Mouse (Mus musculus) midbrain, embryonic 15.5 days (tissue): ENCODE results near the gene Setd2. TPM values are rescaled to one million over a fixed set of nuclear protein-coding genes. Genes with fewer than 3 reads are reported as not detected.

Experiments
- ATAC-seq: fragments of 200-750 bp; cut with Nextera tagmentation; replicated peaks from 2 replicates; pipeline ENCODE4 v1.8.0; 2017; ENCODE audit warnings: moderate TSS enrichment
- H3K27ac ChIP-seq: fragments of 300-500 bp; sonication (generic); 2 replicates; pipeline ENCODE4 v1.5.1; 2015; ENCODE audit warnings: mild to moderate bottlenecking, inconsistent platforms
- H3K27me3 ChIP-seq: fragments of 300-500 bp; sonication (generic); replicated peaks from 2 replicates; pipeline ENCODE4 v1.6.1; 2015; ENCODE audit warnings: inconsistent platforms
- H3K36me3 ChIP-seq: fragments of 300-500 bp; sonication (generic); replicated peaks from 2 replicates; pipeline ENCODE4 v1.6.1; 2015; ENCODE audit warnings: inconsistent platforms
- H3K4me1 ChIP-seq: fragments of 300-500 bp; sonication (generic); 2 replicates; pipeline ENCODE4 v1.6.1; 2015; ENCODE audit warnings: inconsistent platforms
- H3K4me2 ChIP-seq: fragments of 300-500 bp; sonication (generic); 2 replicates; pipeline ENCODE4 v1.6.1; 2015; ENCODE audit warnings: inconsistent platforms, mild to moderate bottlenecking, moderate library complexity
- H3K4me3 ChIP-seq: fragments of 300-500 bp; sonication (generic); 2 replicates; pipeline ENCODE4 v1.5.1; 2015; ENCODE audit warnings: mild to moderate bottlenecking, inconsistent platforms
- H3K9ac ChIP-seq: fragments of 300-500 bp; sonication (generic); 2 replicates; pipeline ENCODE4 v1.6.1; 2015; ENCODE audit warnings: mild to moderate bottlenecking, inconsistent platforms
- H3K9me3 ChIP-seq: fragments of 300-500 bp; sonication (generic); 2 replicates; pipeline ENCODE4 v1.6.1; 2016; ENCODE audit warnings: inconsistent platforms
- WGBS: fragments of 180-500 bp; shearing (Covaris S2); methylation state at CpG from one replicate; pipeline ENCODE4 v1.1.7; 2015; ENCODE audit warnings: mixed read lengths; 5-methylcytosine and 5-hydroxymethylcytosine counted together
- microRNA-seq: library from miRNA; unstranded; fragments of <30 nt; microRNA quantifications from one replicate; pipeline ENCODE4, GENCODE M21; 2016
- polyA plus RNA-seq: library from polyadenylated mRNA; unstranded; fragments of >200 nt; fragmentation: Nextera tagmentation; extraction: Ambion mirVana; gene quantifications from 2 replicates; pipeline ENCODE4 v1.2.1, GENCODE M21; 2015

Gene Setd2
- polyA plus RNA-seq, 1 experiment from 2014 or later: 37.4 TPM

DNA sequence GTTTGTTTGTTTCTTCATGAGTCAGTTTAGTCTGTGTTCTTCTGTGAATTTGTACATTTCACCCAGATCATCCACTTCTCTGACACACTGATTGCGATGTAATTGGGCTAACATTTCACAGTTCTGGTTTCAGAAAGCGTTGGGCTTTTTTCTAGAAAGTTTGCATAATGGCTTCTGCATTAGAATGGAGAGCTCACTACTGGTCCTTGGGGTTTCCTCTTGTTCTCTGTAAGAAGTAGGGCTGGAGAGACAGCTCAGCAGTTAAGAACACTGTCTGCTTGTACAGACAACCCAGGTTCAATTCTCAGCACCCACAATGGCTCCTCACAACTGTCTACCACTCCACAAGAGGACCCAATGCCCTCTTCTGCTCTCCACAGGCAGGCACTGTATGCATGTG lies 127.8 kb downstream of the Setd2 start:
- WGBS: 84% methylated on average over 2 of the region's 2 CpGs
- H3K9ac ChIP-seq: no peak overlapping the region
- no peaks in the 10 kb centered on the region for H3K27me3 ChIP-seq
- no peak for ATAC-seq
- no peak overlapping the region for H3K27ac ChIP-seq
- H3K4me2 ChIP-seq: no peak overlapping the region
- H3K4me3 ChIP-seq: no peak overlapping the region
- no peaks in the 10 kb centered on the region for H3K36me3 ChIP-seq
- peaks cover 26% of the 10 kb centered on the region for H3K4me1 ChIP-seq
- H3K9me3 ChIP-seq: no peaks in the 10 kb centered on the region

DNA sequence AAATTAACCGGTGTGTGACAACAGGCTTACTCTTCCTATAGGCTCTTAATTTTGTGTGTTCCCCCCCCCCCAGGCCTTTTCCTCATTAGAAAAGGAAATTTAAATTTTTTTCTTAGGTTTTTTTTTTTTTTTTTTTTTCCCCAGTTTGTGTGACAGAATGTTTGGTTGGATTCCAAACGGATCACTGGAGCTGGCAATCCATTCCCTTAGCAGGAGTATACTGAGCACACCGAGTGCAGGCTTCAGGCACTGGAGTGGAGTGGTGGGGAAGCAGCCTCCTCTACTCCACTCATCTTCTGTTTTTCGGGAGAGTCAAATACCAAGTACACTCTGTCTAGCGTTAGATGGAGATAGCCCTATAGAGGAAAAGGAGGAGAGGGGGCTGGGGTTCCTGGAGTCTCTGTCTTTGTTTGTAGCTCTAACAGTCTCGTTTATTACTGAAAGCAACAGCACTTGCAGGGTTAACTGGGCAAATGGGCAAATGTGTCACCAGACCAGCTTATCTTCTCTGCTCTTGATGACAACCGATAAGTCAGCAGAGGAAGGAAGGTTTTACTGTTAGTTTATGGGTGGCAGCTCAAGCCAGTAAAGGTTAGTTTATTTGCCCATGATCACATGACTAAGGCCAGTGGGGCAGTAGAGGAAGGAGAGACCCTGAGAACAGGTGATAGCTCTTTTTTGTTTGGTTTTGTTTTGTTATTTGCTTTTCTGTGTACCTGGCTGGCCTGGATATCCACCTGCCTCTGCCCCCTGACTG lies 128.6 kb downstream of the Setd2 start:
- Histone ChIP-seq H3K27me3 (no peaks in the 10 kb centered on the region), H3K9me3 (no peaks in the 10 kb centered on the region), H3K27ac (no peak overlapping the region), H3K4me3 (no peak overlapping the region), H3K4me1 (peaks cover 21% of the 10 kb centered on the region), H3K4me2 (no peak overlapping the region), H3K36me3 (no peaks in the 10 kb centered on the region), H3K9ac (no peak overlapping the region)
- 92% methylated on average over 7 of the region's 7 CpGs for whole genome bisulfite sequencing
- ATAC-seq: no peak

DNA sequence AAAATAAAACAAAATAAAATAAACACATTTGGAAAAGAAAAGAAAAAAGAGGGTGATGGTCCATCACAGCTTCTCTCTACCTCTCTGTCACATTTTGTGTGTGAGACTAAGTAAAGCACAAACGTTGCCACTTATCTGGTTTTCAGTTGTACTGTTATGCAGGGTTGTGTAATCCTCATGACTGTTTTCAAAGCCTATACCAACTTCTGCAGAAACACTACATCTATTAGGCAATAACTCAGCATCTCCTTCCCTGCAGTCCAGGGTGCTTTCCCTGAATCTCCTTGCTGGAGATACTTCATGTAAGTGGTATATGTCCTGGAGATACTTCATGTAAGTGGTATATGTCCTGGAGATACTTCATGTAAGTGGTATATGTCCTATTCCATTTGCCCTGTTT lies 130.4 kb downstream of the Setd2 start:
- Histone ChIP-seq H3K4me1 (peaks cover 19% of the 10 kb centered on the region), H3K9ac (no peak overlapping the region), H3K4me3 (no peak overlapping the region), H3K27me3 (no peaks in the 10 kb centered on the region), H3K4me2 (no peak overlapping the region), H3K36me3 (no peaks in the 10 kb centered on the region), H3K27ac (no peak overlapping the region), H3K9me3 (no peaks in the 10 kb centered on the region)
- WGBS: 92% methylated on average over 1 of the region's 1 CpGs
- ATAC-seq: no peak

DNA sequence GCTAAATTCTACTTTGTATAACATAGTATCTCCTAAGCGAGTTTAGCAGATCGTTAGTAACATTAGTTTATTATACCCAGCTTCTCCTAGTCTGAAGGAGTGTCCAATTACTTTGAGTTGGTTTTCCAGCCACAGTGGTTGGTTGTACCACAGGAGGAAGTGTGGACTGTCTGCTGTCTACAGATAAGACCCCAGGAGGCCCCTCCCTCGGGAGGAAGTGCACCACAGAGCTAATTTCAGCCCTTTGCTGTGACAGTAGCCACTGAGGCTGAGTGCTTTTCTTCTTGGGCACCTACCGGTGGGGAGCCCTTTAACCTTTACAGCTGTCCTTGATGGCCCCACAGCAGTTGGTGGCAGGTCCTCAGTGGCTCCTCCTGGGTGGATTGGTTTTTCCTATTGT lies 133.5 kb downstream of the Setd2 start:
- Histone ChIP-seq H3K36me3 (no peaks in the 10 kb centered on the region), H3K4me1 (peaks cover 12% of the 10 kb centered on the region; the same call in 1 of the 2 replicates), H3K9me3 (no peaks in the 10 kb centered on the region), H3K27ac (0 out of 2 replicates have a peak overlapping the region, but pooled peaks have one; percentile 23), H3K9ac (no peak overlapping the region), H3K27me3 (no peaks in the 10 kb centered on the region), H3K4me3 (no peak overlapping the region), H3K4me2 (no peak overlapping the region)
- ATAC-seq: no peak
- 27% methylated on average over 4 of the region's 4 CpGs for WGBS

DNA sequence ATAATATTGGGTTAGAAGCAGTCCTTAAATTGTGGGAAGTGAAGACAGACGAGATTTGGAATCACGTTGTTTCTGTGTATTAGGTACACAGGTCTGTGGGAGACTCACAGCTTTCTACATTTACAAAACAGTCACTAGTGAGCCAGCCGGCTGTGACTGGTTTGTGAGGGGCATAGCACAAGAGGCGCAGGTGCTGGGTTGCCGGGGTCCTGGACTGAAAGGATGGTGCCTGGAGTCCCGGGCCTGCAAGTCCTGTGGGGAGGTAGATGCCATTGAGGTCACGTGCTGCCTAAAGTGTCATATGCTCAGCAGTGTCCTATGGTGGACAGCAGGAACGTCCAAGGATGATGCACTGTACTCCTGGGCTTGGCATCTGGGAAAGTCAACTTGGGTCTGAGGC lies 134.0 kb downstream of the Setd2 start:
- Histone ChIP-seq H3K36me3 (no peaks in the 10 kb centered on the region), H3K4me1 (peaks cover 12% of the 10 kb centered on the region; the same call in 1 of the 2 replicates), H3K4me3 (no peak overlapping the region), H3K4me2 (no peak overlapping the region), H3K9ac (no peak overlapping the region), H3K9me3 (no peaks in the 10 kb centered on the region), H3K27ac (no peak overlapping the region), H3K27me3 (no peaks in the 10 kb centered on the region)
- no peak for ATAC-seq
- 38% methylated on average over 8 of the region's 8 CpGs for WGBS

DNA sequence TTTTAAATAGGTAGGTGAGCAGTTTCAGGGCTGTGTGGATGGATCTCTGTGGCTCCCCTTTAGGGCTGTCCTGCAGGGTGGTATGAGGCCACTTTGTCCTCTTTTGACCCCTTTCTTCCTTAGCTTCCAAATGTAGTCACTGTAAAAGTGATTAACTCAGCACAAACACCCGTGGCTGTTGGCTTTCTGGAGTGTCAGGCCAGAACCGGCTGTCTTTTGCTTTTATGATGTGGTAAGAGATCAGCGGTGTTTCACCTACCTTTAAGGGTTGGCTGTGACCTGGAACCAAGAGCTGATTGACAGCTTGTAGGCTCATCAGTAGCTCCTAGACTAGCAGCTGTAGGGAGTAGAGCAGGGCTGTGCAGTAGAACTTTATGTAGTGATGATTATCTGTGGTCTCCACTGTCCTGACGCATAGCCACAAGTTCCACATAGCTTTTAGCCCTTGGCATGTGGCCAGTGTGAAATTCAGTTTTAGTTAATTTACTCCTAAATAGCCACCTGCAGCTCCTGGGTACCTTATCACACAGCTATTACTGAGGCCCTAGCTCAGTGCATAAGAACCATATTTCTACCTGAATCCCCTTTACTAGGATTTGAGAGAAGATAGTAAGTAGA lies 134.9 kb downstream of the Setd2 start:
- H3K36me3 ChIP-seq: no peaks in the 10 kb centered on the region
- WGBS: 79% methylated on average over 4 of the region's 4 CpGs
- H3K27ac ChIP-seq: no peak overlapping the region
- no peak for ATAC-seq
- H3K4me1 ChIP-seq: peaks cover 12% of the 10 kb centered on the region; the same call in 1 of the 2 replicates
- H3K27me3 ChIP-seq: no peaks in the 10 kb centered on the region
- no peak overlapping the region for H3K4me3 ChIP-seq
- H3K9ac ChIP-seq: no peak overlapping the region
- no peak overlapping the region for H3K4me2 ChIP-seq
- no peaks in the 10 kb centered on the region for H3K9me3 ChIP-seq

Small RNA genes lying within 50 kb of the gene (microRNA-seq; reads per million reads assigned to microRNA genes)
- gene Mir8107: not detected

Other genes starting within 250 kb of the Setd2 start
- 44.8 and 48.4 TPM in 2 replicates for gene Elp6, start 227.4 kb upstream of the Setd2 start, polyA plus RNA-seq
- gene Scap, start 199.3 kb upstream of the Setd2 start, polyA plus RNA-seq: 64.9 and 65.2 TPM in 2 replicates
- 25.8 and 27.8 TPM in 2 replicates for gene Ptpn23, start 124.4 kb upstream of the Setd2 start, polyA plus RNA-seq
- gene Ngp, start 112.8 kb upstream of the Setd2 start, polyA plus RNA-seq: 1.1 and 2.3 TPM in 2 replicates
- 27.9 and 29.0 TPM in 2 replicates for gene Klhl18, start 55.9 kb upstream of the Setd2 start, polyA plus RNA-seq
- gene Kif9, start 55.6 kb upstream of the Setd2 start, polyA plus RNA-seq: 4.6 and 4.8 TPM in 2 replicates
- 30.1 and 35.4 TPM in 2 replicates for gene Nradd, start 91.9 kb downstream of the Setd2 start, polyA plus RNA-seq
- gene Nbeal2, start 121.6 kb downstream of the Setd2 start, polyA plus RNA-seq: 5.5 and 6.4 TPM in 2 replicates
- 110 and 115 TPM in 2 replicates for gene Ccdc12, start 123.9 kb downstream of the Setd2 start, polyA plus RNA-seq
- gene Myl3, start 209.3 kb downstream of the Setd2 start, polyA plus RNA-seq: 0.56 and 2.0 TPM in 2 replicates
- gene Pth1r, start 214.5 kb downstream of the Setd2 start, polyA plus RNA-seq: 8.7 and 9.2 TPM in 2 replicates